8 mouse cellular contexts compared by ENCODE assay signal in genomic region chr5:3802433-3803291, GRCm38 (mm10). TPM values are rescaled to one million over a fixed set of nuclear protein-coding genes. Genes with fewer than 3 reads are reported as not detected.
A peak's percentile ranks its signal among the peaks of the same experiment; 100 is the strongest.
DNase-seq lines count a peak whose midpoint lies in the region; ATAC-seq and TF ChIP-seq lines count a peak whose summit lies in the region.

TSS of gene Ankib1 (minus strand) at chr5:3802925.
TSS of gene Krit1 (plus strand) at chr5:3803184.

- WGBS in heart, embryonic 10.5 days, result under 1% methylated on average over 106 of the region's 109 CpGs
- WGBS in kidney, embryonic 16.5 days, result under 1% methylated on average over 96 of the region's 109 CpGs
- under 1% methylated on average over 106 of the region's 109 CpGs for WGBS in liver, adult 2 months

- peak within 1 kb of the TSS; percentile 58 for H3K27ac ChIP-seq in bone marrow macrophage, adult 2 months (ENCODE audit: insufficient read depth, low read depth, low read length)
- peak within 1 kb of the TSS; percentile 75 for H3K27ac ChIP-seq in embryonic fibroblast, embryonic 13.5 days (ENCODE audit: insufficient read depth, low read length)
- peak within 1 kb of the TSS; percentile 96 for H3K27ac ChIP-seq in heart, embryonic 10.5 days
- H3K27ac ChIP-seq in kidney, embryonic 16.5 days (ENCODE audit: low read length), result peak within 1 kb of the TSS; percentile 85
- H3K27ac ChIP-seq in liver, adult 2 months (replicated peaks; ENCODE audit: insufficient read depth, low read depth, low read length), result peak within 1 kb of the TSS; percentile 68

- ATAC-seq in kidney, embryonic 16.5 days (ENCODE audit: low FRiP score, low TSS enrichment), result peak; percentile 96

- peaks cover 10% of the 10 kb centered on the region for H3K4me1 ChIP-seq in bone marrow macrophage, adult 2 months (ENCODE audit: control insufficient read depth, insufficient read depth, low read length)
- no peaks in the 10 kb centered on the region for H3K4me1 ChIP-seq in embryonic fibroblast, embryonic 13.5 days (ENCODE audit: control insufficient read depth, insufficient read depth, low read length)
- peaks cover 8% of the 10 kb centered on the region; the same call in 1 of the 2 replicates for H3K4me1 ChIP-seq in heart, embryonic 10.5 days
- H3K4me1 ChIP-seq in kidney, embryonic 16.5 days (ENCODE audit: insufficient read depth, low read length), result peaks cover 5% of the 10 kb centered on the region; the same call in 1 of the 2 replicates
- H3K4me1 ChIP-seq in liver, adult 2 months (ENCODE audit: control insufficient read depth, insufficient read depth, low read length), result peaks cover 9% of the 10 kb centered on the region

- H3K4me2 ChIP-seq in kidney, embryonic 16.5 days (replicated peaks; ENCODE audit: low read depth, low read length), result peak within 1 kb of the TSS; percentile 93
- H3K4me2 ChIP-seq in myocyte (ENCODE audit: low read depth), result peak within 1 kb of the TSS; percentile 82

- peak within 1 kb of the TSS; percentile 67 for H3ac ChIP-seq in myocyte (ENCODE audit: control insufficient read depth, insufficient read length)

- H3K4me3 ChIP-seq in bone marrow macrophage, adult 2 months (ENCODE audit: insufficient read depth, low read length), result peak within 1 kb of the TSS; percentile 80
- H3K4me3 ChIP-seq in embryonic fibroblast, embryonic 13.5 days (ENCODE audit: insufficient read depth, low read length), result peak within 1 kb of the TSS; percentile 88
- H3K4me3 ChIP-seq in heart, embryonic 10.5 days, result peak within 1 kb of the TSS; percentile 89
- peak within 1 kb of the TSS; percentile 89 for H3K4me3 ChIP-seq in kidney, embryonic 16.5 days (ENCODE audit: low read length)
- peak within 1 kb of the TSS; percentile 98 for H3K4me3 ChIP-seq in liver, adult 2 months (ENCODE audit: insufficient read depth, low read depth, low read length)
- peak within 1 kb of the TSS; percentile 73 for H3K4me3 ChIP-seq in myocyte

- peaks cover 3% of the 10 kb centered on the region; the same call in 1 of the 2 replicates for H3K36me3 ChIP-seq in heart, embryonic 10.5 days
- no peaks in the 10 kb centered on the region for H3K36me3 ChIP-seq in kidney, embryonic 16.5 days (ENCODE audit: insufficient read depth, low read length)
- H3K36me3 ChIP-seq in liver, adult 2 months (ENCODE audit: control insufficient read depth, insufficient read depth, low read length), result peaks cover 3% of the 10 kb centered on the region; the same call in 1 of the 2 replicates
- H3K36me3 ChIP-seq in myocyte (ENCODE audit: control insufficient read depth, insufficient read depth), result no peaks in the 10 kb centered on the region
- 0 out of 2 replicates have a peak, but pooled peaks cover 3% of the 10 kb centered on the region for H3K36me3 ChIP-seq in splenic B cell, adult 2 months (ENCODE audit: control insufficient read depth, insufficient read depth, low read length, poor library complexity, severe bottlenecking)

- H3K27me3 ChIP-seq in heart, embryonic 10.5 days (ENCODE audit: insufficient read depth, poor library complexity, severe bottlenecking), result no peaks in the 10 kb centered on the region
- H3K27me3 ChIP-seq in kidney, embryonic 16.5 days (ENCODE audit: insufficient read depth, low read length), result no peaks in the 10 kb centered on the region
- H3K27me3 ChIP-seq in liver, adult 2 months (ENCODE audit: control insufficient read depth, insufficient read depth, low read length), result no peaks in the 10 kb centered on the region
- H3K27me3 ChIP-seq in myocyte (ENCODE audit: control insufficient read depth, insufficient read depth, insufficient read length), result no peaks in the 10 kb centered on the region
- H3K27me3 ChIP-seq in splenic B cell, adult 2 months (ENCODE audit: control insufficient read depth, insufficient read depth, low read length, poor library complexity, severe bottlenecking), result no peaks in the 10 kb centered on the region

- peaks cover 2% of the 10 kb centered on the region; the same call in 1 of the 2 replicates for H3K79me2 ChIP-seq in liver, adult 2 months (ENCODE audit: control insufficient read depth, insufficient read depth, low read length)
- peaks cover 71% of the 10 kb centered on the region for H3K79me2 ChIP-seq in myocyte (ENCODE audit: control insufficient read depth, insufficient read depth)

- no peak for TF ChIP-seq POLR2A in bone marrow macrophage, adult 2 months (IDR thresholded peaks at IDR 0.05; ENCODE audit: borderline replicate concordance, low read depth, low read length)
- TF ChIP-seq POLR2A in embryonic fibroblast, embryonic 13.5 days (IDR thresholded peaks at IDR 0.05; ENCODE audit: low read depth, low read length), result peak; percentile 61
- peak; percentile 39; the same call in 1 of the 2 replicates for TF ChIP-seq POLR2A in liver, adult 2 months (IDR thresholded peaks at IDR 0.05; ENCODE audit: extremely low read depth, insufficient read depth, low read length)
- TF ChIP-seq POLR2A in myocyte (IDR thresholded peaks at IDR 0.05; ENCODE audit: insufficient read length, low read depth), result peak; percentile 82

- peak; percentile 95 for DNase-seq in A20 (ENCODE audit: low read depth, low spot score)
- DNase-seq in heart, embryonic 10.5 days (ENCODE audit: low spot score), result peak; percentile 94
- DNase-seq in liver, adult 2 months (ENCODE audit: extremely low read depth, low read depth, low spot score), result peak; percentile 74
- peak; percentile 88 for DNase-seq in splenic B cell, adult 2 months (ENCODE audit: low read depth, low spot score)

- TF ChIP-seq CTCF in bone marrow macrophage, adult 2 months (IDR thresholded peaks at IDR 0.05; ENCODE audit: low read depth, low read length), result no peak
- TF ChIP-seq CTCF in embryonic fibroblast, embryonic 13.5 days (IDR thresholded peaks at IDR 0.05; ENCODE audit: borderline replicate concordance, insufficient read depth, low read length), result no peak
- TF ChIP-seq CTCF in liver, adult 2 months (IDR thresholded peaks at IDR 0.05; ENCODE audit: low read depth, low read length), result no peak

- no peaks in the 10 kb centered on the region for H3K9me3 ChIP-seq in heart, embryonic 10.5 days
- H3K9me3 ChIP-seq in kidney, embryonic 16.5 days (ENCODE audit: low read length), result no peaks in the 10 kb centered on the region

- peak within 1 kb of the TSS; percentile 88 for H3K9ac ChIP-seq in kidney, embryonic 16.5 days (replicated peaks; ENCODE audit: low read length)
- peak within 1 kb of the TSS; percentile 93 for H3K9ac ChIP-seq in liver, adult 2 months (ENCODE audit: low read depth, low read length)

TF ChIP-seq in myocyte, 11 proteins besides CTCF, POLR2A, EP300 and RAD21:
- no peak for TF ChIP-seq TCF12 (IDR thresholded peaks at IDR 0.05; ENCODE audit: insufficient read depth, poor library complexity, severe bottlenecking)
- peak in 1 of 3 experiments; percentile 43 for TF ChIP-seq MYOD1 (IDR thresholded peaks at IDR 0.05; ENCODE audit: control insufficient read depth in 1 of 3, insufficient read length in 2 of 3, low read depth in 2 of 3)
- TF ChIP-seq MYOG (IDR thresholded peaks at IDR 0.05; ENCODE audit: control insufficient read depth in 1 of 3, insufficient read depth in 1 of 3, insufficient read length in 2 of 3, low read depth in 2 of 3), result peak in 1 of 3 experiments; percentile 70

RNA-seq across cellular contexts. Expression of gene Ankib1, which starts in this region (rescaled TPM):
- polyA plus RNA-seq in bone marrow macrophage, adult 2 months (2012; ENCODE audit: insufficient read depth, insufficient read length, missing spikeins), result 15.0 and 18.5 TPM in 2 replicates
- 48.9 and 52.0 TPM in 2 replicates for polyA plus RNA-seq in embryonic fibroblast, embryonic 13.5 days (2011; ENCODE audit: insufficient read length, low read depth, missing spikeins)
- 8.3 and 9.1 TPM in 2 replicates for polyA plus RNA-seq in heart, embryonic 10.5 days (2016; fragmentation: Nextera tagmentation; extraction: Ambion mirVana)
- 11.5 and 12.1 TPM in 2 replicates for polyA plus RNA-seq in kidney, embryonic 16.5 days (2015; fragmentation: Nextera tagmentation; extraction: Ambion mirVana)
- 15.9 and 16.0 TPM in 2 replicates for total RNA-seq in liver, adult 2 months (2014; rRNA removed)
- 4.0 and 4.4 TPM in 2 replicates for polyA plus RNA-seq in liver, adult 2 months (2012; rRNA removed)
- 8.5 TPM for polyA plus RNA-seq in myocyte (2012; fragmentation: generic; extraction: Trizol)

RNA-seq across cellular contexts. Expression of gene Krit1, which starts in this region (rescaled TPM):
- 42.8 and 54.8 TPM in 2 replicates for polyA plus RNA-seq in bone marrow macrophage, adult 2 months (2012; ENCODE audit: insufficient read depth, insufficient read length, missing spikeins)
- 62.7 and 68.8 TPM in 2 replicates for polyA plus RNA-seq in embryonic fibroblast, embryonic 13.5 days (2011; ENCODE audit: insufficient read length, low read depth, missing spikeins)
- 44.2 and 45.1 TPM in 2 replicates for polyA plus RNA-seq in heart, embryonic 10.5 days (2016; fragmentation: Nextera tagmentation; extraction: Ambion mirVana)
- polyA plus RNA-seq in kidney, embryonic 16.5 days (2015; fragmentation: Nextera tagmentation; extraction: Ambion mirVana), result 44.6 and 48.8 TPM in 2 replicates
- total RNA-seq in liver, adult 2 months (2014; rRNA removed), result 15.0 and 16.0 TPM in 2 replicates
- polyA plus RNA-seq in liver, adult 2 months (2012; rRNA removed), result 3.1 and 4.3 TPM in 2 replicates
- polyA plus RNA-seq in myocyte (2012; fragmentation: generic; extraction: Trizol), result 6.5 TPM

Comparison
In these comparisons a context has a peak if more than half of its experiments do, and no peak if none do; other contexts are left out.
1. Peak in every context shown above with its lines: DNase-seq, ATAC-seq, H3K4me3 ChIP-seq and H3K27ac ChIP-seq.